Mouse (Mus musculus) lung, embryonic 14.5 days (tissue): Measurements from ENCODE around the gene Mxd1. TPM values are rescaled to one million over a fixed set of nuclear protein-coding genes. Genes with fewer than 3 reads are reported as not detected.

ENCODE experiments used
- ATAC-seq: fragments of 200-750 bp; cut with Nextera tagmentation; 2 replicates; pipeline ENCODE4 v1.8.0; 2017; ENCODE audit warnings: mild to moderate bottlenecking, moderate TSS enrichment, moderate library complexity; ENCODE audit not compliant: insufficient read depth
- DNase-seq: peaks from one replicate; pipeline ENCODE4 v3.0.0-alpha.2; 2015
- H3K27ac ChIP-seq: fragments of 300-500 bp; sonication (generic); 2 replicates; pipeline ENCODE4 v1.5.1; 2014; ENCODE audit warnings: low read depth, mild to moderate bottlenecking, moderate library complexity
- H3K27me3 ChIP-seq: fragments of 300-500 bp; sonication (generic); 2 replicates; pipeline ENCODE4 v1.6.1; 2014; ENCODE audit warnings: low read length, control low read depth; ENCODE audit not compliant: insufficient read depth
- H3K36me3 ChIP-seq: fragments of 300-500 bp; sonication (generic); 2 replicates; pipeline ENCODE4 v1.6.1; 2014; ENCODE audit warnings: control low read depth; ENCODE audit not compliant: insufficient read depth
- H3K4me1 ChIP-seq: fragments of 300-500 bp; sonication (generic); 2 replicates; pipeline ENCODE4 v1.6.1; 2014; ENCODE audit warnings: antibody characterized with exemption, control low read depth; ENCODE audit not compliant: insufficient read depth
- H3K4me2 ChIP-seq: fragments of 300-500 bp; sonication (generic); 2 replicates; pipeline ENCODE4 v1.6.1; 2014; ENCODE audit warnings: mild to moderate bottlenecking
- H3K4me3 ChIP-seq: fragments of 300-500 bp; sonication (generic); 2 replicates; pipeline ENCODE4 v1.5.1; 2014; ENCODE audit warnings: low read depth, low read length
- H3K9ac ChIP-seq: fragments of 300-500 bp; sonication (generic); 2 replicates; pipeline ENCODE4 v1.6.1; 2014
- H3K9me3 ChIP-seq: fragments of 300-500 bp; sonication (generic); 2 replicates; pipeline ENCODE4 v1.6.1; 2016; ENCODE audit warnings: low read depth, low read length, control low read depth
- CTCF ChIP-seq: IDR thresholded peaks from 2 replicates; pipeline ENCODE4 v1.5.1; 2016; ENCODE audit warnings: antibody characterized with exemption, low read depth
- WGBS: fragments of 180-500 bp; shearing (Covaris S2); extraction: QIAGEN DNeasy Blood & Tissue Kit; methylation state at CpG from one replicate; pipeline ENCODE4 v1.1.7; 2014; 5-methylcytosine and 5-hydroxymethylcytosine counted together
- polyA plus RNA-seq: library from polyadenylated mRNA; unstranded; fragments of >200 nt; fragmentation: Nextera tagmentation; extraction: Ambion mirVana; gene quantifications from 2 replicates; pipeline ENCODE4 v1.2.1, GENCODE M21; 2014

Gene Mxd1
- polyA plus RNA-seq, 1 experiment from 2014 or later, result 11.3 TPM

DNA sequence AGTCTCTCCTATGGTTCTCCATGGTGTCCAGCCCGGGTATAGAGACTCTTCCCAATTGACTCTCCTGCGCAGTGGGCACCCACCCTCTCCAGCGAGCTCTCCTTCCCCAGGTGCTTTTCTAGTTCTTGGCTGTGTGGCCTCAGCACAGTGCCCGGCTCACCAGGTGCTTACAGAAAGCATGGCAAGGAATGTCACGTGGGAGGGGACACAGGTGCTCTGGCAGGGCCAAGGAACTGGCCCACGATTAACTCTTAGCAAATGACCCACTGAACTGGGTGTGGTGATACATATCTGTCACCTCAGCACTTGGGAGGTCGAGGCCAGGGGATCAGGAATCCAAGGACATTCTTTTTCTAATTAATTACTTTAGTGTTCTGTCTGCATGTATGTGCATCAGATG is 22.8 kb downstream of the Mxd1 start:
- H3K4me3 ChIP-seq, result no peak overlapping the region
- no peak overlapping the region for H3K9ac ChIP-seq
- DNase-seq, result no peak
- TF ChIP-seq CTCF, result no peak
- no peak for ATAC-seq
- 69% methylated on average over 7 of the region's 7 CpGs for WGBS
- peaks cover 17% of the 10 kb centered on the region for H3K36me3 ChIP-seq
- no peak overlapping the region for H3K27ac ChIP-seq
- H3K4me1 ChIP-seq, result no peaks in the 10 kb centered on the region
- no peaks in the 10 kb centered on the region for H3K27me3 ChIP-seq
- no peak overlapping the region for H3K4me2 ChIP-seq
- no peaks in the 10 kb centered on the region for H3K9me3 ChIP-seq

DNA sequence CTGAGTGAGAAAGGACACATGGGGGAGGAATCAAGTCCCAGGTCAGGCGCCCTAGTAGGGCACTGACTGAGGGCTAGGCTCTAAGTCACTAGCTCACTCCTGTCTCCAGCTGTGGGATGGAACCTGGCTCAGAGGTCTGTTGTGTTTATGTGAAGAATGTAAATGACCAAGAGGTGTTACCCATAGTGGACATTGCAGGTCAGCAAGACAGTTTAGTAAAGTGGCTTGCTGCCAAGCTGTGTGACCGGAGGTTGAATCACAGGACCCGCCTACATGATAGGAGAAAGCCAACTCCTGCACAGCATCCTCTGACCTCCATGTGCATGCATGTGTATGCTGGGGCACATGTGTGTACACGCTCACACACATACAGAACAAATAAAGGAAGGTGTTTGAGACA is 23.4 kb downstream of the Mxd1 start:
- H3K27ac ChIP-seq, result no peak overlapping the region
- H3K27me3 ChIP-seq, result no peaks in the 10 kb centered on the region
- DNase-seq (no peak), ATAC-seq (no peak)
- H3K36me3 ChIP-seq, result peaks cover 12% of the 10 kb centered on the region; the same call in 1 of the 2 replicates
- WGBS, result 64% methylated on average over 4 of the region's 4 CpGs
- H3K9me3 ChIP-seq, result no peaks in the 10 kb centered on the region
- no peak overlapping the region for H3K4me2 ChIP-seq
- H3K4me1 ChIP-seq, result no peaks in the 10 kb centered on the region
- H3K4me3 ChIP-seq, result no peak overlapping the region
- no peak for TF ChIP-seq CTCF
- H3K9ac ChIP-seq, result no peak overlapping the region

DNA sequence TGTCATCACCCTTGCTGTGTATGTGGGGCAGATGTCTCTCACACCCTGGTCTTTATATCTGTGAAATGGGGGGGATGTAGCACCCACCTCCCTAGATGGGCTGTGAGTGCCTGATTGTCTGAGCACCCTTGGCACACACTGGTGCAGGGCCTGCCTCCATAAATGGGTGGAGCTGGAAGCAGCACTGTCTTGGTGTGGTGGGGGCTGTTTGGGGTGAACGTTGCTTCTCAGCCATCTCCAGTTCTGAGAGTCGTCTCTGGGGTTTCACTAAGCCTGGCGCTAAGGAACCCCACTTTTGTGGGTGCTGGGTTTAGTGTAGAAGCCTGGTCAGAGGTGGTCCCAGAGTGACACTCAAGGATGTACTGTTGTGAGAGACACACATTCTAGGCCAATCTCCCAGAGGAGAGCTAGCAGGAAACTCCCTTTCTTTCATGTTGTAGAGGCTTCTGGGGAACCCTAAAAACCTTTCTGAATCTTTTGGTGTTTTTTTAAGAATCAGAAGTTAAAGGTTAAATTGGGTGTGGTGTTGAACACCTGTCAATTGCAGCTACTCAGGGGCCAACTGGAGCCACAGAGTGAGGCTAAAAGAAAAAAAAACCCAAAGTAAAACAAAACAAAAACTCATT is 24.1 kb downstream of the Mxd1 start:
- Histone ChIP-seq H3K27me3 (no peaks in the 10 kb centered on the region), H3K9ac (no peak overlapping the region), H3K9me3 (no peaks in the 10 kb centered on the region), H3K4me1 (no peaks in the 10 kb centered on the region), H3K36me3 (peaks cover 6% of the 10 kb centered on the region; the same call in 1 of the 2 replicates), H3K4me2 (no peak overlapping the region), H3K27ac (no peak overlapping the region), H3K4me3 (no peak overlapping the region)
- no peak for TF ChIP-seq CTCF
- ATAC-seq (no peak), DNase-seq (no peak)
- WGBS, result 83% methylated on average over 3 of the region's 3 CpGs

DNA sequence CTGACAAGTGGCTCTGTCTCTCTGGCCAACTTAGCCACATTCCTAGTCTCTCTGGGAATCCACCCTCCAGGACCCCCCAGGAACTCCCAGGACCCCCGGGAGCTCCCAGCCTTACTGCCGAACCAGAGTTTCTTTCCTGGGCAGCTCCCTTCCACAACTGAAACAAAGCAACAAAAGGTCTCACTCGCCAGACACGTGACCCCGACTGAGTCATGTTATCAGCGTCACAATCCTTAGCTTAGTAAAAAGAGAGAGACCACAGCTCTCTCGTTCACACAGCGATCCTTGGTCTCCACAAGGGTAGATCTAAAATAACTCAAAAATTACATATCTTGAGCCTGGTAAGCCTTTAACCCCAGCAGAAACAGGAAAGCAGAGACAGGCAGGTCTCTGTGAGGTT is 27.2 kb downstream of the Mxd1 start:
- ATAC-seq, result no peak
- Histone ChIP-seq H3K4me1 (no peaks in the 10 kb centered on the region), H3K27ac (no peak overlapping the region), H3K36me3 (no peaks in the 10 kb centered on the region), H3K4me3 (no peak overlapping the region), H3K9ac (no peak overlapping the region), H3K4me2 (no peak overlapping the region), H3K27me3 (no peaks in the 10 kb centered on the region), H3K9me3 (no peaks in the 10 kb centered on the region)
- whole genome bisulfite sequencing, result 61% methylated on average over 8 of the region's 8 CpGs
- no peak for TF ChIP-seq CTCF
- no peak for DNase-seq

DNA sequence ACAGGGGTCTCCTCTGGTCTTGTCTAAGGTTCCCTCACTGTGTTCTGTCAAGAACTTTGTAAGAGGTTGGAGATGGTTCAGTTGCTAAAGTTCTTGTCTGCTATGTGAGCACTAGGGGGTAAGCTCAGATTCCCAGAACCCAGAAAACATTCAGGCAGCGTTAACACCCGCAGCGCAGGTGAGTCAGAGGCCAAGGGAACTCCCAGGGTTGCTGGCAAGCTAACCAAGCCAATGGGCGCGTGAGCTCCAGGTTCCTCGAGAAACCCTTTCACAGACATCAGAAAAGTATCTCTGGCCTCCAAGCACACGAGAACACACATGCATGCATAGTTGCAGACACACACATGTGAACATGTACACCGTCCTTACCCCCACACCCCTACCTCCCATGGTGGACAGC is 28.2 kb downstream of the Mxd1 start:
- H3K4me3 ChIP-seq, result no peak overlapping the region
- no peaks in the 10 kb centered on the region for H3K27me3 ChIP-seq
- DNase-seq, result no peak
- no peak for TF ChIP-seq CTCF
- ATAC-seq, result no peak
- 82% methylated on average over 8 of the region's 8 CpGs for WGBS
- no peaks in the 10 kb centered on the region for H3K9me3 ChIP-seq
- no peak overlapping the region for H3K27ac ChIP-seq
- no peak overlapping the region for H3K4me2 ChIP-seq
- no peaks in the 10 kb centered on the region for H3K36me3 ChIP-seq
- H3K9ac ChIP-seq, result no peak overlapping the region
- no peaks in the 10 kb centered on the region for H3K4me1 ChIP-seq

DNA sequence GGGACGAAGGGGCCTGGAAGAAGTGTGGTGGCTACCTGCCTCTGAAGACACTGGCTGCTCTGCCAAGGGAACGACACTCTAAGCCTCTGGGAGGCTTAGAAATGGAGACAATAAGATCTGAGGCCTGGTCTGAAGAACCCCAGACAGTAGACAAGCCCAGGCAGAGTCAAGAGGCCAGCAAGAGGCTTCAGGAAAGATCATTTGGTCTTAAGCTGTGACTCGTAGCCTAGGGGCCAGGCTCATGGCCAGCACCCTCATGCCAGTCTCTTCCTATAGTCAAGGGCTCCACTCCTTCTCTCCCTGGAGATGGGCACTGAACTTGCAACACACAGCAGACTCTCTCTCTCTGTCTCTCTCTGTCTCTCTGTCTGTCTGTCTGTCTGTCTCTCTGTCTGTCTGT is 28.8 kb downstream of the Mxd1 start:
- H3K4me3 ChIP-seq, result no peak overlapping the region
- ATAC-seq (no peak), DNase-seq (no peak)
- H3K4me1 ChIP-seq, result no peaks in the 10 kb centered on the region
- H3K27ac ChIP-seq, result peak overlapping the region; percentile 24; the same call in 1 of the 2 replicates
- no peak for TF ChIP-seq CTCF
- H3K4me2 ChIP-seq, result no peak overlapping the region
- no peak overlapping the region for H3K9ac ChIP-seq
- no peaks in the 10 kb centered on the region for H3K9me3 ChIP-seq
- WGBS, result 75% methylated on average over 3 of the region's 3 CpGs
- no peaks in the 10 kb centered on the region for H3K36me3 ChIP-seq
- H3K27me3 ChIP-seq, result no peaks in the 10 kb centered on the region

DNA sequence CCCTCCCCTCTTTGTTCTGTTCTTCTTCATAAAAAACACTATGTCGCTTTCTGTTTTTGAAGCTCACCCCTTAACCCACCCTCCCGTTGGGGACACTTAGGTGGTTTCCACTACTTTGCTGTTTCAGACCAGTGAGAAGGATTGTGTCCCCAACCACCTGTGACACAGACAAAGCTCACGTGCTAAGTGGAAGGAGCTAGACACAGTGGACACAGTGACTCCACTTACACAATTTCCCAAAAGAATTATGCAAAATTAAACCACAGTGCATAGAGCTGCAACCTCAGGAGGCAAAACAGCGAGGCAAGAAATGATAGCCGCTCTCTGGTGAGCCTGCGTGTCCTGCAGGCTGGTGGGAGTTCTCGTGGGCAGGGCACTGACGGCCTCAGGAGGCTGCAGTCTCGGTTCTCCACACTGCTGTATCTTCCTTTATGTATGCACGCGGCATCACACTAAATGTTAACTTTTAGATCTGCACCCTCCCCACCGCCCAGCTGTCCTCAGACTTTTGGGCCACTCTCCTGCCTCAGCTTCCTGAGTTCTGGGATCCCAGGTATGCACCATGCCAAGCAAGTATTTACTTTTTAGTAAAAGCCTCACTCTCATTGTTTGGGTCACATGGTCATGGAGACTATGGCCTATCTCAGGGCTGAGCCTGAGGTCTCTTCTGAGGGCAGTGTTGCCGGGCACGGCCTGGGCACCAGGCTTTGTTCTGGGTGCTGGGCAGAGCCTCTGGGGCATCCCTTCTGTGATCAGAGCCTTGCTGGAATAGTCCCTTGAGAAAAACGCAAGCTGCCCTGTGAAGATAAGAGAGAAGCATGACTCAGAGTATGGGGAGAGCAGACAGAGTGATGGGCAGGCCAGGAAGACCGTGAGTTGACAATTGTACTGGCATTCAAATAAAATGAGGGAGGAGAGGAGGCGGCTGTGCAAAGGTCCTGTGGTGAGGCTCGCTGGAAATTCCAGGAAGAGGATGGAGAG is 29.5 kb downstream of the Mxd1 start:
- ATAC-seq (peak; percentile 59), DNase-seq (no peak)
- no peak for TF ChIP-seq CTCF
- Histone ChIP-seq H3K9me3 (no peaks in the 10 kb centered on the region), H3K36me3 (no peaks in the 10 kb centered on the region), H3K27ac (peak overlapping the region; percentile 42; the same call in 1 of the 2 replicates), H3K9ac (no peak overlapping the region), H3K4me1 (no peaks in the 10 kb centered on the region), H3K4me3 (no peak overlapping the region), H3K27me3 (no peaks in the 10 kb centered on the region), H3K4me2 (no peak overlapping the region)
- WGBS, result 78% methylated on average over 18 of the region's 18 CpGs
